Mouse (Mus musculus): ENCODE results near the gene Sult3a1.

GRCm38 (mm10) chr10:33857421-33857820, at the start of gene Sult3a1:
- TF ChIP-seq POLR2A (IDR thresholded peaks at IDR 0.05; ENCODE audit: low read depth, low read length) (no peak), CTCF (conservative IDR thresholded peaks at IDR 0.05; ENCODE audit: insufficient read depth, insufficient read length, low read depth, low read length) (no peak)
